Mouse (Mus musculus) bone marrow, adult 2 months (tissue): Measurements from ENCODE around the gene Hsd3b4. TPM values are rescaled to one million over a fixed set of nuclear protein-coding genes. Genes with fewer than 3 reads are reported as not detected.
"Not testable (repeated sequence)": the region's sequence is repeated elsewhere in the genome, so short reads cannot be mapped to it uniquely, and the experiment has no call there.

Experiments used
- H3K27ac ChIP-seq: fragments of 200-500 bp; 2 replicates; pipeline ENCODE4 v1.5.1; 2012; ENCODE audit warnings: low read depth, mild to moderate bottlenecking, control low read depth, inconsistent platforms, low read length; ENCODE audit not compliant: control insufficient read depth, poor library complexity, insufficient read depth
- H3K4me1 ChIP-seq: fragments of 200-500 bp; 2 replicates; pipeline ENCODE4 v1.6.1; 2011; ENCODE audit warnings: low read length; ENCODE audit not compliant: control insufficient read depth, insufficient read depth
- H3K4me3 ChIP-seq: fragments of 200-500 bp; replicated peaks from 2 replicates; pipeline ENCODE3; 2011; ENCODE audit warnings: mild to moderate bottlenecking, low read depth, low read length, control low read depth; ENCODE audit not compliant: control insufficient read depth
- WGBS: fragments of 180-500 bp; shearing (Covaris S2); methylation state at CpG from one replicate; pipeline ENCODE4 v1.1.7; 2018; 5-methylcytosine and 5-hydroxymethylcytosine counted together
- polyA plus RNA-seq: library from polyadenylated mRNA; stranded (reverse); fragments of >200 nt; gene quantifications from 2 replicates; pipeline ENCODE4 v1.2.4, GENCODE M21; 2011; ENCODE audit warnings: low replicate concordance; ENCODE audit not compliant: missing spikeins, insufficient read depth, insufficient read length

The Hsd3b4 gene
- polyA plus RNA-seq, 1 experiment: 1.2 TPM

DNA sequence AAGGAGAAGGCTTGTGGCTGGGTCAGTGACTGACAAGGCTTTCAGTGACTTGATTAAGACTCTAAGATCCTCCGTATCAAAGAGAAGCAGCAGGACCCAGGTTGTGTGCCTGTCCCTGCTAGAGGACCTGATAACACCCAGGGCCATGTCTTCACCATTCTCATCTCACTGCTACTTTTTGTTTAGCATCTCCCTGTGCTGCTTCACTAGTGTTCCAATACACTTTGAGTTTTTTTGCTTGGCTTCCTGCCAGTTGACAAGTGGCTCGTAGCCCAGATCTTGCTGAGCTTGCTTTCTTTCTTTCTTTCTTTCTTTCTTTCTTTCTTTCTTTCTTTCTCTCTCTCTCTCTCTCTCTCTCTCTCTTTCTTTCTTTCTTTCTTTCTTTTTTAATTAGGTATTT is 41.0 kb downstream of the Hsd3b4 start:
- not testable (repeated sequence) for H3K4me1 ChIP-seq, H3K27ac ChIP-seq, H3K4me3 ChIP-seq
- 63% methylated on average over 1 of the region's 2 CpGs for whole genome bisulfite sequencing

DNA sequence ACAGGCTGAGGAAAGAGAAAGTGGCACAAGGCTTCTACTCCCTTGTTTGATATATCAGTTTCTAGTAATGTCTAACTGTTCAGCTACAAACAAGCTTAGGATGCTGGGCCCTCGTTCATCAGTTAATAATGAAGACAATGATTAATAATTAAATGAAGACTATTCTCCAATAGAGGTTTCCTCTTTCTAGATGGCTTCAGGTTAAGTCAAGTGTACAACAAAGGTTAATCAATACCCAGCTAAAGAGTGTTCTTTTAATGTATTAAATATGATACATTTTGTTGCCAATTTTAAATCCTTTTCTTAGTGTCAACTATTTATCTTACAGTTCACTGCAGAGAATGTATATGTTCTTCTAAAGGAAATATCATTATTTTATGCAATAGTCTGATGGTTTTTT is 53.3 kb downstream of the Hsd3b4 start, which contains the start of gene Gm4450:
Gene Gm4450 (minus strand): TSS at position 101 of the 400 bp plus-strand sequence.
- not testable (repeated sequence) for H3K4me3 ChIP-seq, H3K4me1 ChIP-seq, H3K27ac ChIP-seq
- 88% methylated on average over 1 of the region's 1 CpGs for WGBS

GRCm38 (mm10) chr3:98453786-98454185 is 56.5 kb downstream of the Hsd3b4 start:
- not testable (repeated sequence) for H3K4me3 ChIP-seq, H3K27ac ChIP-seq, H3K4me1 ChIP-seq
- WGBS: 95% methylated on average over 5 of the region's 5 CpGs

Other genes starting within 250 kb of the Hsd3b4 start
- 1.1 and 4.4 TPM in 2 replicates for gene Hmgcs2, start 230.1 kb downstream of the Hsd3b4 start, polyA plus RNA-seq
- 15.6 and 30.7 TPM in 2 replicates for gene Phgdh, start 170.5 kb downstream of the Hsd3b4 start, polyA plus RNA-seq
- gene Zfp697, start 128.1 kb downstream of the Hsd3b4 start, polyA plus RNA-seq: not detected in 2 replicates
- gene Gm4450, start 53.4 kb downstream of the Hsd3b4 start, polyA plus RNA-seq: 0.97 TPM in 1 of 2 replicates, not detected in the other
- 1.2 TPM in 1 of 2 replicates, not detected in the other for gene Gm10681, start 78.3 kb upstream of the Hsd3b4 start, polyA plus RNA-seq
- 1.0 and 2.3 TPM in 2 replicates for gene Hsd3b5, start 119.7 kb upstream of the Hsd3b4 start, polyA plus RNA-seq
- not detected in 2 replicates for gene Hsd3b2, start 214.0 kb upstream of the Hsd3b4 start, polyA plus RNA-seq